ENCODE assay signal across 16 mouse cellular contexts in the genomic region with DNA sequence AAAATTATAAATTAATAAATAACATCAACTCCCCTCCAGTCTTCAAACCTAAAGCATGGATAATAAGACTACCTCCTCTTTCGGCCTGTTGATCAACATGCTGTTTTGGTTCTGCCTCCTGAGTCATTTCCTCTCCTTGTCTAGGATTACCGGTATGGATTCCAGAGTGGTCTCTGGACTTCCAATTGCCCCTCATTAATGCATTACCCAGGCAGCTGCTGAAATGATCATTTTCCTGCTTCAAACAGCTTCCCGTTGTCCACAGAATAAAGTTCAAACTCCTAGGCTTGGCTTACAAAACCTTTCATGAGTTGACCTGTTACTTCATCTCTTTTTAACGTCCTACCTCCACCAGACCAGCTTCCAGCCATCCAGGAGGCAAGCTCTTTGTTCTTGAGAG.
"Had no signal": no experiment of that assay in that cellular context is flagged by ENCODE, and none has a peak within 500 bp of the region (broad histone marks: within the 10 kb centered on the region; RNA-seq: fewer than 3 reads in every experiment).

No protein-coding gene starts in this region.

- H3K4me2 ChIP-seq: liver, embryonic 11.5 days; liver, embryonic 15.5 days; neural tube, embryonic 12.5 days had no signal

- DNase-seq: kidney, adult 9 months; kidney, postnatal 36 days; layer of hippocampus, adult 9-11 months; layer of hippocampus, postnatal 36 days; lung, adult 2 months; lung, postnatal 36 days; midbrain, embryonic 14.5 days; spleen, adult 18-20 months; thymus, adult 18-20 months; thymus, postnatal 25 days had no signal

- H3K4me1 ChIP-seq: liver, embryonic 15.5 days; neural tube, embryonic 12.5 days had no signal

- H3K27ac ChIP-seq: kidney, postnatal 0 days; liver, embryonic 15.5 days; midbrain, embryonic 10.5 days; neural tube, embryonic 12.5 days had no signal

- H3K36me3 ChIP-seq: liver, embryonic 15.5 days; midbrain, embryonic 10.5 days; neural tube, embryonic 12.5 days had no signal

- H3K9me3 ChIP-seq: liver, embryonic 15.5 days; midbrain, embryonic 10.5 days; neural tube, embryonic 12.5 days had no signal

- H3K27me3 ChIP-seq: liver, embryonic 15.5 days; neural tube, embryonic 12.5 days had no signal

- H3K9ac ChIP-seq: liver, embryonic 15.5 days; neural tube, embryonic 12.5 days had no signal

- ATAC-seq: lung, postnatal 0 days had no signal

- H3K4me3 ChIP-seq: liver, embryonic 15.5 days; midbrain, embryonic 10.5 days; neural tube, embryonic 12.5 days had no signal
